Mouse (Mus musculus) testis, adult 2 months (tissue): ENCODE results near the gene Fut8.

Experiments used
- CTCF ChIP-seq: fragments of 200-500 bp; IDR thresholded peaks from 2 replicates; pipeline ENCODE4 v1.5.1; 2012; ENCODE audit warnings: low read depth, mild to moderate bottlenecking, inconsistent platforms, low read length, moderate library complexity; ENCODE audit not compliant: control insufficient read depth, insufficient read depth, insufficient replicate concordance
- POLR2A ChIP-seq: fragments of 200-500 bp; IDR thresholded peaks from 2 replicates; pipeline ENCODE4 v1.6.1; 2012; ENCODE audit warnings: low read depth, mild to moderate bottlenecking, inconsistent platforms, low read length, moderate library complexity; ENCODE audit not compliant: control insufficient read depth

- TF ChIP-seq CTCF (no peak), POLR2A (no peak)
Measured at GRCm38 (mm10) chr12:77198253-77198652, 39.7 kb upstream of the Fut8 start.
